ENCODE assay signal across 8 mouse cellular contexts in genomic region chr6:148894888-148895772, GRCm38 (mm10). TPM values are rescaled to one million over a fixed set of nuclear protein-coding genes. Genes with fewer than 3 reads are reported as not detected.
DNase-seq lines count a peak whose midpoint lies in the region; ATAC-seq lines count a peak whose summit lies in the region.

No protein-coding gene starts in this region.

- peak overlapping the region; percentile 83 for H3K4me3 ChIP-seq in hindbrain, embryonic 10.5 days
- H3K4me3 ChIP-seq in liver, embryonic 11.5 days (ENCODE audit: low read depth, low read length): peak overlapping the region; percentile 77
- peak overlapping the region; percentile 72 for H3K4me3 ChIP-seq in neural tube, embryonic 12.5 days

- no peaks in the 10 kb centered on the region for H3K36me3 ChIP-seq in hindbrain, embryonic 10.5 days
- no peaks in the 10 kb centered on the region for H3K36me3 ChIP-seq in liver, embryonic 11.5 days (ENCODE audit: control insufficient read depth, insufficient read depth, low read length)
- no peaks in the 10 kb centered on the region for H3K36me3 ChIP-seq in neural tube, embryonic 12.5 days

- H3K9me3 ChIP-seq in hindbrain, embryonic 10.5 days: no peaks in the 10 kb centered on the region
- H3K9me3 ChIP-seq in liver, embryonic 11.5 days (ENCODE audit: control insufficient read depth, low read length): no peaks in the 10 kb centered on the region
- H3K9me3 ChIP-seq in neural tube, embryonic 12.5 days: no peaks in the 10 kb centered on the region

- H3K4me2 ChIP-seq in liver, embryonic 11.5 days: peak overlapping the region; percentile 93
- H3K4me2 ChIP-seq in neural tube, embryonic 12.5 days (replicated peaks): peak overlapping the region; percentile 89

- no peaks in the 10 kb centered on the region for H3K27me3 ChIP-seq in hindbrain, embryonic 10.5 days (ENCODE audit: insufficient read depth, poor library complexity, severe bottlenecking)
- H3K27me3 ChIP-seq in liver, embryonic 11.5 days (replicated peaks; ENCODE audit: control insufficient read depth, insufficient read depth, low read length): no peaks in the 10 kb centered on the region
- no peaks in the 10 kb centered on the region for H3K27me3 ChIP-seq in neural tube, embryonic 12.5 days (replicated peaks)

- peak overlapping the region; percentile 85 for H3K9ac ChIP-seq in liver, embryonic 11.5 days (ENCODE audit: low read depth, low read length)
- peak overlapping the region; percentile 76 for H3K9ac ChIP-seq in neural tube, embryonic 12.5 days

- peak overlapping the region; percentile 93 for H3K27ac ChIP-seq in hindbrain, embryonic 10.5 days
- peak overlapping the region; percentile 89; the same call in 1 of the 2 replicates for H3K27ac ChIP-seq in liver, embryonic 11.5 days (ENCODE audit: low read depth, low read length)
- H3K27ac ChIP-seq in neural tube, embryonic 12.5 days: peak overlapping the region; percentile 58; the same call in 1 of the 2 replicates

- peak; percentile 36 for DNase-seq in cerebellum, adult 9-11 months
- DNase-seq in cerebellum, adult 11 months: no peak
- peak; percentile 5 to 13 for DNase-seq in B cell, adult 2 months
- DNase-seq in hindbrain, embryonic 10.5 days (ENCODE audit: low spot score): no peak
- no peak for DNase-seq in liver, embryonic 11.5 days (ENCODE audit: low spot score)
- no peak for DNase-seq in ovary, postnatal 36 days (ENCODE audit: low spot score)

- peaks cover 19% of the 10 kb centered on the region for H3K4me1 ChIP-seq in hindbrain, embryonic 10.5 days (replicated peaks)
- peaks cover 8% of the 10 kb centered on the region for H3K4me1 ChIP-seq in liver, embryonic 11.5 days (replicated peaks; ENCODE audit: control insufficient read depth, insufficient read depth, low read length)
- H3K4me1 ChIP-seq in neural tube, embryonic 12.5 days: peaks cover 10% of the 10 kb centered on the region; the same call in 1 of the 2 replicates

- ATAC-seq in common myeloid progenitor, adult 5-6 weeks (replicated peaks; ENCODE audit: low read depth, poor library complexity, severe bottlenecking): peak; percentile 2; the same call in 1 of the 2 replicates
- no peak for ATAC-seq in liver, embryonic 11.5 days (replicated peaks; ENCODE audit: low FRiP score)
- no peak for ATAC-seq in neural tube, embryonic 12.5 days (ENCODE audit: low FRiP score, low read depth)

- 21% methylated on average over 18 of the region's 18 CpGs for WGBS in hindbrain, embryonic 10.5 days
- WGBS in liver, embryonic 11.5 days: 12% methylated on average over 18 of the region's 18 CpGs
- 19% methylated on average over 18 of the region's 18 CpGs for WGBS in neural tube, embryonic 12.5 days

RNA-seq across cellular contexts. Expression of gene Caprin2, which starts 0.9 kb away (rescaled TPM):
- total RNA-seq in common myeloid progenitor, adult 5-6 weeks (2017): 11.0 and 17.0 TPM in 2 replicates
- 15.9 and 18.5 TPM in 2 replicates for polyA plus RNA-seq in hindbrain, embryonic 10.5 days (2016; fragmentation: Nextera tagmentation; extraction: Ambion mirVana)
- 7.9 and 10.3 TPM in 2 replicates for polyA plus RNA-seq in liver, embryonic 11.5 days (2014; fragmentation: Nextera tagmentation; extraction: Ambion mirVana)
- polyA plus RNA-seq in neural tube, embryonic 12.5 days (2016; fragmentation: Nextera tagmentation; extraction: Ambion mirVana): 15.9 TPM in 2 replicates

RNA-seq across cellular contexts. Expression of gene Sinhcaf, which starts 51.1 kb away (rescaled TPM):
- total RNA-seq in common myeloid progenitor, adult 5-6 weeks (2017): 115 and 126 TPM in 2 replicates
- polyA plus RNA-seq in hindbrain, embryonic 10.5 days (2016; fragmentation: Nextera tagmentation; extraction: Ambion mirVana): 238 and 321 TPM in 2 replicates
- 102 and 104 TPM in 2 replicates for polyA plus RNA-seq in liver, embryonic 11.5 days (2014; fragmentation: Nextera tagmentation; extraction: Ambion mirVana)
- polyA plus RNA-seq in neural tube, embryonic 12.5 days (2016; fragmentation: Nextera tagmentation; extraction: Ambion mirVana): 169 and 174 TPM in 2 replicates

Comparison
In these comparisons a context has a peak if more than half of its experiments do, and no peak if none do; other contexts are left out.
1. DNase-seq: peak in cerebellum, adult 9-11 months (single experiment) and B cell, adult 2 months (2 of 2); none in cerebellum, adult 11 months (single experiment), hindbrain, embryonic 10.5 days (single experiment), liver, embryonic 11.5 days (single experiment) and ovary, postnatal 36 days (single experiment).
2. Peak in every context shown above with its lines, with median percentiles within 50 percentile points of each other: H3K27ac ChIP-seq and H3K4me3 ChIP-seq.